Mouse (Mus musculus) lung, embryonic 15.5 days (tissue): ENCODE data around the gene Prkcsh. TPM values are rescaled to one million over a fixed set of nuclear protein-coding genes. Genes with fewer than 3 reads are reported as not detected.

ENCODE experiments used
- ATAC-seq: fragments of 200-750 bp; cut with Nextera tagmentation; 2 replicates; pipeline ENCODE4 v1.8.0; 2017; ENCODE audit warnings: moderate number of reproducible peaks, borderline replicate concordance; ENCODE audit not compliant: low FRiP score, low TSS enrichment; ENCODE audit errors: extremely low read depth
- H3K27ac ChIP-seq: fragments of 300-500 bp; sonication (generic); 2 replicates; pipeline ENCODE4 v1.5.1; 2015; ENCODE audit warnings: moderate library complexity, mild to moderate bottlenecking, inconsistent platforms
- H3K27me3 ChIP-seq: fragments of 300-500 bp; sonication (generic); 2 replicates; pipeline ENCODE4 v1.6.1; 2015; ENCODE audit warnings: inconsistent platforms
- H3K36me3 ChIP-seq: fragments of 300-500 bp; sonication (generic); 2 replicates; pipeline ENCODE4 v1.6.1; 2015; ENCODE audit warnings: inconsistent platforms
- H3K4me1 ChIP-seq: fragments of 300-500 bp; sonication (generic); 2 replicates; pipeline ENCODE4 v1.6.1; 2015; ENCODE audit warnings: inconsistent platforms
- H3K4me2 ChIP-seq: fragments of 300-500 bp; sonication (generic); 2 replicates; pipeline ENCODE4 v1.6.1; 2015; ENCODE audit warnings: inconsistent platforms, mild to moderate bottlenecking, moderate library complexity
- H3K4me3 ChIP-seq: fragments of 300-500 bp; sonication (generic); 2 replicates; pipeline ENCODE4 v1.5.1; 2015; ENCODE audit warnings: mild to moderate bottlenecking, inconsistent platforms
- H3K9ac ChIP-seq: fragments of 300-500 bp; sonication (generic); 2 replicates; pipeline ENCODE4 v1.6.1; 2015; ENCODE audit warnings: inconsistent platforms
- H3K9me3 ChIP-seq: fragments of 300-500 bp; sonication (generic); 2 replicates; pipeline ENCODE4 v1.6.1; 2016; ENCODE audit warnings: inconsistent platforms
- WGBS: fragments of 180-500 bp; shearing (Covaris S2); methylation state at CpG from one replicate; pipeline ENCODE4 v1.1.7; 2015; 5-methylcytosine and 5-hydroxymethylcytosine counted together
- polyA plus RNA-seq: library from polyadenylated mRNA; unstranded; fragments of >200 nt; fragmentation: Nextera tagmentation; extraction: Ambion mirVana; gene quantifications from 2 replicates; pipeline ENCODE4 v1.2.1, GENCODE M21; 2015

Gene Prkcsh
- polyA plus RNA-seq, 1 experiment from 2014 or later, result 137 TPM

DNA sequence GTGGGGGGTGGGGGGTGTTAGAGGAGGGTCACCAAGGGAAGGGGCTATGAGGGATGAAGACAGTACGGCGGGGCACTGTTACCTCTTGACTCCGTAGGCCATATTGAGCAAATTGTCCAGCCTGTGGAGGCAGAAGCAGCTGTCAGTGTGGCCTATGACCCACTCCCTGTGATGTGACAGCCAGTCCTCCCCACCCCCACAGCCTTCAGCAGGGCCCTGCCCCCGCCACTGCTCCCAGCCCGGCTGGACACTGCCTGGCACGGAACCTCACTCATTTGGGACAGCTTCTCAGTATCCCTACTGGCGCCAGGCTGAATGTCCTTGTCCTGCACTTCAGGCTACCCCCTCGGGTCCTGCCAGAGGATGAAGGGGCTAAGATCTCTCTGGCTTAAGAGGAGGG, 22.0 kb downstream of the Prkcsh start:
- Histone ChIP-seq H3K9ac (no peak overlapping the region), H3K27ac (no peak overlapping the region), H3K36me3 (no peaks in the 10 kb centered on the region), H3K4me3 (no peak overlapping the region), H3K4me1 (no peaks in the 10 kb centered on the region), H3K4me2 (no peak overlapping the region), H3K27me3 (no peaks in the 10 kb centered on the region; the same call in 1 of the 2 replicates), H3K9me3 (no peaks in the 10 kb centered on the region)
- WGBS, result 36% methylated on average over 7 of the region's 8 CpGs
- 0 out of 2 replicates have a peak, but pooled peaks have one; percentile 55 for ATAC-seq

DNA sequence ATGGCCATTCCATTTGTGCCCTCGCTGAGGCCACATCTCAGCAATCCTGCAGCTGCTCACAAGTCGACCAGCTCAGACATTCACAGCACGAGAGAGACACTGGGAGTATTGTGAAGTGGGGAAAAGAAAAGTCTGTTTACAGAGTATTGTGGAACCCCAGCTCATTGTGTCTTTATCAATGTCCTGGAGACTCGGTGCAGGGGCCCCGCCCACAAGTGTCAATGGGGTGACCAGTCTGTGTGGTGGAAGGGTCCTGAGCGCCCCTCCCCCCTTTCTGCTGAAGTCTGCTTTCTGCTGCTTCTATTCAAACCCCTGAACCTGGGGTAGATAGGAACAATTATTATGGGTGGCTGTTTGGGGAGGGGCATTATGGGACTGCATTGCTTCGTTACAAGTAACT, 25.9 kb downstream of the Prkcsh start:
- no peak overlapping the region for H3K4me2 ChIP-seq
- H3K27me3 ChIP-seq, result no peaks in the 10 kb centered on the region
- WGBS, result 33% methylated on average over 7 of the region's 7 CpGs
- no peak overlapping the region for H3K9ac ChIP-seq
- no peak overlapping the region for H3K4me3 ChIP-seq
- no peaks in the 10 kb centered on the region for H3K4me1 ChIP-seq
- no peak for ATAC-seq
- no peaks in the 10 kb centered on the region for H3K9me3 ChIP-seq
- H3K36me3 ChIP-seq, result no peaks in the 10 kb centered on the region
- no peak overlapping the region for H3K27ac ChIP-seq

DNA sequence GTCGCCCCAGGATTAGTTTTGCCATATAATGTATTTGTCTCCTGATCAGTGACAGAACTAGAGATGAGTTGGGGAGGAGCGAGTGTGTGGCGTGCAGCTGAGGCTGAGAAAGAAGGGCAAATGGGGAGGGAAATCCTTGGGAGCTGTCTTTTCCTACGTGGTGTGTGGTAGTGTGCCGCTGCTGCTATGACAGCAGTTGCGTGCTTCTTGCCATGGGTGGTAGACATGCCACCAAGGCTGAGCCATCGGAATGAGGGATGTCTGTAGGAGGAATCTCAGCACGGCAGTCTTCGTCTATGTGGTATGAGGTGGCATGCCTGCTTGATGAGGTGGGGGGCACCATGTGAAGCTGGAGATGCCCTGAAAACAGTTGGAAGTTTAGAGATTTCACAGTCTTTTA, 27.8 kb downstream of the Prkcsh start:
- Histone ChIP-seq H3K9me3 (no peaks in the 10 kb centered on the region), H3K4me3 (no peak overlapping the region), H3K27me3 (no peaks in the 10 kb centered on the region), H3K4me1 (no peaks in the 10 kb centered on the region), H3K27ac (no peak overlapping the region), H3K4me2 (no peak overlapping the region), H3K9ac (no peak overlapping the region), H3K36me3 (no peaks in the 10 kb centered on the region)
- no peak for ATAC-seq
- WGBS, result 87% methylated on average over 9 of the region's 9 CpGs

DNA sequence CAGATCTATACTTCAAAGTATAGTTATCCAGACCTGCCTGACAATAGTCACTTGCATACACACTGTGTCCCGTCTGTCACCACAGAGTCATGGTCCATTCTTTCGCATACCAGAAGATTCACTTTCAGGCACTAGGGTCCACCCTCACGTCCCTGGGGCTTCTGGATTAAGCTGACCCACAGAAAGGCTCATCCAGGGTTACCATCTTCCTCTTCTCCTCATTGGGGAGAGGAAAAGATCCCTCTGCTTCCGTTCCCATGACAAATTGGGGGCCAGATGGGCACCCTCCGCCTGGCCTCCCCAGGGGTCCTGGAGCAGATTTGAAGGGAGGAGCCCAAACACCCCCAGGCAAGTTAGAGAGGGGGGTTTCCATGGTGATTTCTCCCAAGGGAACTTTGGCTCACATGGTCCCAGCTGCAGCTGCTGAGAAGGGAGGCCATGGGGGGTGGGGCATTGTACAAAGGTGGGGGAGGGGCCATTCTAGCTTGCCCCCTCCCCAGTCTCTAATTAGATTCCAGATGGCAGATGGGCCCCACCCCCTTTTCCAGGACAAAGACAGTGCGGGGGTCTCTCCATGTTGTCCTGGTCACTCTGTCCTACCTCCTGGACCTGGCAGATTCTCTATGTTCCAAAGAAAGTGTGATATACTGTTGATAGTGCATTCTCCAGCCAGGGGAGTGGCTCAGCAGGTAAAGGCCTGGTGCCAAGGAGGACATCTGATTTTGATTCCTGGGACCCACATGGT, 32.9 kb downstream of the Prkcsh start:
- Histone ChIP-seq H3K4me3 (no peak overlapping the region), H3K27ac (no peak overlapping the region), H3K4me1 (no peaks in the 10 kb centered on the region), H3K4me2 (no peak overlapping the region), H3K27me3 (no peaks in the 10 kb centered on the region), H3K36me3 (no peaks in the 10 kb centered on the region), H3K9ac (no peak overlapping the region), H3K9me3 (no peaks in the 10 kb centered on the region)
- 57% methylated on average over 6 of the region's 6 CpGs for WGBS
- ATAC-seq, result no peak

DNA sequence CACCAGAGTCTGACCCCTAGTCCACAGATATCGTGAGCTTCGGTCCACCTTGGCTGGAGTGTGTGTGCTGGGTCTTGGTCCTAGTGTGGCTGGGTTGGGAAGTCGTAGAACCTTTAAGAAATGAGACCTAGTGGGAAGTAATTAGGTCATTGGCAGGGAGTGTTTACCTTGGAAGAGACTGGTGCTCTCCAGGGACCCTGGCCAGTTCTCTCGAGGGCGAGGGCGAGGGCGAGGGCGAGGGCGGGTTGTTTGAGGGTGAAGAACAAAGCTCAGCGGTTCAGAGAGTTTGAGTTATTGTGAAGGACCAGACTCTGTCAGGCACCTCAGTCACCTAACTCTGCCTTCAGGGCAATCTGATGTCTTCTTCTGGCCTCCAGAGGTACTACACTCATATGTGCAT, 35.2 kb downstream of the Prkcsh start:
- Histone ChIP-seq H3K27me3 (no peaks in the 10 kb centered on the region), H3K36me3 (no peaks in the 10 kb centered on the region), H3K27ac (no peak overlapping the region), H3K9ac (no peak overlapping the region), H3K4me2 (no peak overlapping the region), H3K9me3 (no peaks in the 10 kb centered on the region), H3K4me3 (no peak overlapping the region), H3K4me1 (no peaks in the 10 kb centered on the region)
- ATAC-seq, result no peak
- WGBS, result 58% methylated on average over 10 of the region's 10 CpGs

DNA sequence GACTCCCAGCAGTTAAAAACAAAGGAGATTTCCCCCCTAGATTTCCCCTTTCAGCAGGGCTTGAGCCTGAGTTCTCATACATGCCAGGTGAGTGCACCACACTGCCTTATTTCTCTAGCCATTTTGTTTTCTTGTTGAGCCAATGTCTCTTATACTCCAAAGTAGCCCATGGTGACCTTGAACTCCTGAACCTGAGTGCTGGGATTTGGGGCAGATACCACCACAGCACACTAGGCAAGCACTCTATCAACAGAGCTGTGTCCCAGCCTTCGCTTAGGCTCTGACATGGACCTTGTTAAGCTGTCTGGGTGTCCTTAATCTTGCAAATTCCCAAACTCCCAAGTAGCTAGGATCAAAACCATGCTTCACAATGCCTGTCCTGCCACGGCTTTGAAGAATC, 39.2 kb downstream of the Prkcsh start:
- H3K4me3 ChIP-seq, result no peak overlapping the region
- ATAC-seq, result no peak
- H3K9ac ChIP-seq, result no peak overlapping the region
- 51% methylated on average over 2 of the region's 2 CpGs for WGBS
- H3K4me2 ChIP-seq, result no peak overlapping the region
- no peak overlapping the region for H3K27ac ChIP-seq
- no peaks in the 10 kb centered on the region for H3K36me3 ChIP-seq
- H3K27me3 ChIP-seq, result no peaks in the 10 kb centered on the region
- H3K9me3 ChIP-seq, result no peaks in the 10 kb centered on the region
- H3K4me1 ChIP-seq, result no peaks in the 10 kb centered on the region

DNA sequence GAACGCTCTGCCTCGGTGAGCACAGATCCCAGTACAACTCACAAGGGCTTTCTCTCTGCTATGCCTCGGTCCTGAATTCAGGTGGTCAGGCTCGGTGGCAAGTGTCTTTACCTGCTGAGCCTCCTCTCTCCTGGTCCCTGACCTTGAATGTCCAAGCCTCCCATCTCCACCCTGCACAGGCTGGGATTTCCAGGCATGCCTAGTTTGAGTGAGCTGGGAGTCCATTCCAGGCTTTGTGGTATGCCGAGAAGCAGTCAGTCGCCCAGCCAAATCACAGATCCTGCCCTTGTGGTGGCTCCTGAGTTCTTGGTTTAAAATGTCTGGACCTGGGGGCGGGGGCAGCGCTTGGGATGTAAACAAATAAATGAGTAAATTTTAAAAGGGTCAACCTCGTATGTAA, 44.7 kb downstream of the Prkcsh start:
- Histone ChIP-seq H3K4me3 (no peak overlapping the region), H3K27me3 (peaks cover 45% of the 10 kb centered on the region), H3K27ac (no peak overlapping the region), H3K4me1 (peaks cover 19% of the 10 kb centered on the region), H3K4me2 (no peak overlapping the region), H3K9me3 (no peaks in the 10 kb centered on the region), H3K9ac (no peak overlapping the region), H3K36me3 (no peaks in the 10 kb centered on the region)
- 41% methylated on average over 9 of the region's 9 CpGs for WGBS
- no peak for ATAC-seq

DNA sequence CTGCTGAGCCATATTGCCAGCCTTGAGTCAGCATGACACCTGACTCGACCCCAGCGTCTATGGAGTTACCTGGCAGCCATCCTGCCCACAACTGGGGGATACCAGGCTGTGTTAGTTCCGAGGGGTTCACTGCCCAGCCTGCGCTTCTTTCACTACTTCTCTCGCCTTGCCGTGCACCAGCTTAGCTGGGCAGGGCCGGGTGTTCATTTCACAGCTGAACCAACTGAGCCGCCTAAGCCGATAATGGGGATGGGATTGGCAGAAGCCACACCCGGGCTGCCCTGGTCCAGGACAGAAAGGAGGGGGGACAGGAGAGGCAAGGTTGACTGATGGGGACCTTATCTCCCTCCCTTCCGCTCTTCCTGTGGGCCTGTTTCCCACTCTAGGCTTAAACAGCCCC, 46.7 kb downstream of the Prkcsh start:
- Histone ChIP-seq H3K4me2 (no peak overlapping the region), H3K4me3 (no peak overlapping the region), H3K27me3 (peaks cover 64% of the 10 kb centered on the region), H3K27ac (no peak overlapping the region), H3K4me1 (peaks cover 21% of the 10 kb centered on the region), H3K36me3 (no peaks in the 10 kb centered on the region), H3K9ac (no peak overlapping the region), H3K9me3 (no peaks in the 10 kb centered on the region)
- WGBS, result 56% methylated on average over 11 of the region's 11 CpGs
- ATAC-seq, result no peak

DNA sequence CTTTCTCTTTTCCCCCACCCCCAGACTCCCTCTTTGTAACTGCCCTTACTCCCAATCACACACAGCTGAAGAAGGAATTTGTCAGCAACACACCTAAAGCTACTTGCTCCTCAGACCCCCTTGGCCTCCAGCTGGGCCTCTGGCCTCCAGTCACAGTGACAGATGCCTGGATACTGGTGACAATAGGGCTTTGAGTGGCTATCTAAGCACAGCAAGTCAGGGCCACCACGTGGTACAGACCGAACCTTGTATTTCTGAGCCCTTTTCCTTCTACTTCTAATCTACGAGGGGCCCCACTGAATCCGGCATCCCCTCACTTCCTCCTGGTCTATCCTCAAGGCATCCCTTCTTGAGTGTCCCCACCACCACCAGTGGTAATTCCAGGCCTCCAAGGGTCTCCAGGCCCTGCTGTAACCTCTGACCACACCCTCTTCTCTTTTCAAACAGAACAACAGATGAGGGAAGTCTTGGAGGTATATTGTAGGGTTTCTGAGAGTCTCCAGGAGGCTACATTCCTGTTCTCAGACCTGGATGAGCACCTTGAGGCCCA, 47.2 kb downstream of the Prkcsh start:
- no peaks in the 10 kb centered on the region for H3K36me3 ChIP-seq
- no peaks in the 10 kb centered on the region for H3K9me3 ChIP-seq
- peaks cover 69% of the 10 kb centered on the region for H3K27me3 ChIP-seq
- no peak overlapping the region; the same call in 1 of the 2 replicates for H3K4me2 ChIP-seq
- no peak overlapping the region; the same call in 1 of the 2 replicates for H3K4me3 ChIP-seq
- H3K9ac ChIP-seq, result no peak overlapping the region
- H3K4me1 ChIP-seq, result peaks cover 25% of the 10 kb centered on the region
- no peak overlapping the region for H3K27ac ChIP-seq
- ATAC-seq, result no peak
- WGBS, result 48% methylated on average over 4 of the region's 4 CpGs

DNA sequence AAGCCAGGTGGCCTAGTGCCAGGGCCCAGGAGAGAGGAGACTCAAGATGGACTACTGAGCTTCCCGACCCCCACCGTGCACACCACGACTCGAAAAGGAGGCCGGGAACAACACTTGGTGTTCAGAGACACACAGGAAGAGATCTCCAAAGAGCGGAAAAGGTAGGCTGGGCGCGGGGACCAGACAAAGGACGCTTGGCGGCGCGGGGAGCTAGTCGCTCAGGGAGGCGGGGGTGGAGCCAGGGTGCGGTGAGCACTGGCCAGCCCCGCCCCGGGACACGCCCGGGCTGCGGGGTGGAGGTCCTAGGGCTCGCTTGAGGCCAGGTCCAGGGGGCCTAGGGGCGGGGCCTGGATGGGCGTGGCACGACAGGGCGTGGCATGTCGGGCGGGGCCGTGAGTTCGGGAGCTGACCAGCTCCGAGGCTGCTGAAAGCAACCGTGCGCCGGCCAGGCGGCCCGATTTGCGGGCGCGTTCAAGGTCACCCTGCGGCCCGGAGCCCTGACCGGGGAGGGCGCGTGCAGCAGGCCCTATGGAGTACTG, 47.8 kb downstream of the Prkcsh start:
- no peak overlapping the region for H3K9ac ChIP-seq
- H3K9me3 ChIP-seq, result no peaks in the 10 kb centered on the region
- no peaks in the 10 kb centered on the region for H3K36me3 ChIP-seq
- WGBS, result under 1% methylated on average over 34 of the region's 43 CpGs
- H3K27ac ChIP-seq, result no peak overlapping the region
- no peak for ATAC-seq
- H3K27me3 ChIP-seq, result peaks cover 75% of the 10 kb centered on the region
- H3K4me2 ChIP-seq, result peak overlapping the region; percentile 67
- H3K4me3 ChIP-seq, result peak overlapping the region; percentile 38
- H3K4me1 ChIP-seq, result peaks cover 27% of the 10 kb centered on the region

DNA sequence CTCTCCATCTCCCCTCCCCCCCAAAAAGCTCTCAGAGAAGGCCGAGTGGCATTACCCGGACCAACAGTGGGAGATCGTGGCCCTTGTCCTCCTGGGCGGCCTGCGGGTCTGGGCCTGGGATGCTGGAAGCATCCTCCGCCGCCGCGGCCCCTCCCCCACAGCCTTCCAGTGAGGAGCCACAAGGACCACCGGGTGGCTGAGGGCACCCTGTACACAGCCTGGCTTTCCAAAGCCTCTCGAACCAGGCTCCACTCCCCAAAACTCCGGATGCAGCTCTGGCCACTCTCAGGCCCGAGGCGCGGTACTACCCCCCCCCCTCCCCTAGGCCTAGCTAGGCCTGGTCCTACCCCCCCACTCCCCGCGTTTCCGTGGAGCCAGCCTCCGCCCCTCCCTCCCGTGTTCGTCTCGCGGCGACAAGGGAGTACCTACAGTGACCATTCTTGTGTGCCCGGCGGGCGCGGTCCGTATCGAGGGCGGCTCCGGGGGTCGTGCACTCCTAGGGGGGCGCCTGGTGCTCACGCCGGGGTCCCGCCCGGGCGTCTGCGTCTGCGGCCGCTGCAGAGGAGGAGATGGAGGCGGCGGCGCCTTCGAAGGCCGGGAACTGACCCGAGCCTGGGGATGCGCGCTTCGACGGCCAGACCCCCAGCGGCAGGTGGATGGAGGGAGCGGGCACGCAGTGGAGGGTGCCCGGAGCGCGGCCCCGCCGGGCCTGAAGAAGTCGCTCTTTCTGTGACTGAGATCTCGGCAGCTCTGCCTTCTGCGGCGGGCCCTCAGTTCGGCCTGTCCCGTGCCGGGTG, 48.8 kb downstream of the Prkcsh start:
- peaks cover 27% of the 10 kb centered on the region for H3K4me1 ChIP-seq
- H3K4me3 ChIP-seq, result peak overlapping the region; percentile 38
- H3K9ac ChIP-seq, result no peak overlapping the region
- H3K27me3 ChIP-seq, result peaks cover 80% of the 10 kb centered on the region
- no peak overlapping the region for H3K27ac ChIP-seq
- no peak for ATAC-seq
- H3K4me2 ChIP-seq, result peak overlapping the region; percentile 67
- H3K9me3 ChIP-seq, result no peaks in the 10 kb centered on the region
- 2% methylated on average over 61 of the region's 67 CpGs for WGBS
- no peaks in the 10 kb centered on the region for H3K36me3 ChIP-seq

DNA sequence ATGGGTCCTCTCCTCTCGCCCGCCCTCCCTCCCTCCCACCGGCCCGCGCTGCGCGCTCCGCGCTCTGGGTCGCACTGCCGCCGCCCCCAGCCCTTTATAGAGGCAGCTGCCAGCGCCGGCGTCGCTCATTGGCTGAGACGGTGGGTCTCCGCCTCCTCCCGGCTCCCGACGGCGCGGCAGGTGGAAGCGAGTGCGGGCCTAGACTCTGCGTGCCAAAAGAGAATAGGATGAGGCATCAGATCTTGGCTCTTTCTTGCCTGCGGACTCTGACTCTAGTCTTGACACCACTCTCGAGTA, 49.3 kb downstream of the Prkcsh start, which contains the start of gene Elavl3:
Elavl3 (minus strand) TSS at position 66 of the 297 bp plus-strand sequence.
- Histone ChIP-seq H3K27ac (no peak within 1 kb of the TSS), H3K9ac (no peak within 1 kb of the TSS), H3K36me3 (peaks cover 1% of the 10 kb centered on the region; the same call in 1 of the 2 replicates), H3K9me3 (no peaks in the 10 kb centered on the region), H3K27me3 (peaks cover 80% of the 10 kb centered on the region), H3K4me3 (peak within 1 kb of the TSS; percentile 38), H3K4me2 (peak within 1 kb of the TSS; percentile 67), H3K4me1 (peaks cover 27% of the 10 kb centered on the region)
- WGBS, result 2% methylated on average over 20 of the region's 28 CpGs
- no peak for ATAC-seq
